Mouse (Mus musculus): ENCODE data around the gene Ablim1. TPM values are rescaled to one million over a fixed set of nuclear protein-coding genes. Genes with fewer than 3 reads are reported as not detected.

The Ablim1 gene
- total RNA-seq, 4 experiments from 2014 or later: 80.6 to 97.1 (median 86.4) TPM

GRCm38 (mm10) chr19:56993763-56994162 lies 321.0 kb downstream of the Ablim1 start:
- DNase-seq (ENCODE audit: low spot score in 2 of 2): no peak

GRCm38 (mm10) chr19:56992978-56993545 lies 321.7 kb downstream of the Ablim1 start:
- no peak for DNase-seq (ENCODE audit: low spot score in 2 of 2)

GRCm38 (mm10) chr19:56990367-56991111 lies 324.2 kb downstream of the Ablim1 start:
- no peak for DNase-seq (ENCODE audit: low spot score in 2 of 2)

GRCm38 (mm10) chr19:56989171-56989570 lies 325.5 kb downstream of the Ablim1 start:
- DNase-seq (ENCODE audit: low spot score in 2 of 2): no peak

- DNase-seq (ENCODE audit: low spot score in 2 of 2): no peak
Observed at GRCm38 (mm10) chr19:56984229-56984628, 330.5 kb downstream of the Ablim1 start.

- DNase-seq (ENCODE audit: low spot score in 2 of 2): no peak
Observed at GRCm38 (mm10) chr19:56983757-56984156, 331.0 kb downstream of the Ablim1 start.

Other genes with a start within 250 kb of the Ablim1 start
- 10 to 100 TPM; 19.1 to 24.8 (median 21.2) TPM for gene Fam160b1, start 45.8 kb upstream of the Ablim1 start, total RNA-seq (2022)
- 10 to 100 TPM; 17.3 to 18.5 (median 17.9) TPM for gene Trub1, start 138.0 kb upstream of the Ablim1 start, total RNA-seq (2022)